Mouse (Mus musculus) liver, embryonic 16.5 days (tissue): ENCODE results near the gene Farsb. TPM values are rescaled to one million over a fixed set of nuclear protein-coding genes. Genes with fewer than 3 reads are reported as not detected.
"Not testable (repeated sequence)": the region's sequence is repeated elsewhere in the genome, so short reads cannot be mapped to it uniquely, and the experiment has no call there.

Experiments used
- ATAC-seq: fragments of 200-750 bp; cut with Nextera tagmentation; 2 replicates; pipeline ENCODE4 v1.8.0; 2017; ENCODE audit warnings: low read depth, mild to moderate bottlenecking, moderate number of reproducible peaks, moderate library complexity
- H3K27ac ChIP-seq: fragments of 300-500 bp; sonication (generic); 2 replicates; pipeline ENCODE4 v1.5.1; 2014; ENCODE audit warnings: mild to moderate bottlenecking, low read length
- H3K27me3 ChIP-seq: fragments of 300-500 bp; sonication (generic); 2 replicates; pipeline ENCODE4 v1.6.1; 2014; ENCODE audit warnings: low read depth, low read length, mixed read lengths; ENCODE audit not compliant: control insufficient read depth, insufficient read depth
- H3K36me3 ChIP-seq: fragments of 300-500 bp; sonication (generic); 2 replicates; pipeline ENCODE4 v1.6.1; 2014; ENCODE audit warnings: mild to moderate bottlenecking; ENCODE audit not compliant: control insufficient read depth, insufficient read depth
- H3K4me1 ChIP-seq: fragments of 300-500 bp; sonication (generic); 2 replicates; pipeline ENCODE4 v1.6.1; 2014; ENCODE audit warnings: low read depth, low read length, mixed read lengths; ENCODE audit not compliant: control insufficient read depth
- H3K4me2 ChIP-seq: fragments of 300-500 bp; sonication (generic); 2 replicates; pipeline ENCODE4 v1.6.1; 2014; ENCODE audit warnings: low read depth, low read length, mixed read lengths
- H3K4me3 ChIP-seq: fragments of 300-500 bp; sonication (generic); 2 replicates; pipeline ENCODE4 v1.5.1; 2014; ENCODE audit warnings: low read depth, mild to moderate bottlenecking, low read length
- H3K9ac ChIP-seq: fragments of 300-500 bp; sonication (generic); 2 replicates; pipeline ENCODE4 v1.6.1; 2014; ENCODE audit warnings: low read depth, low read length
- H3K9me3 ChIP-seq: fragments of 300-500 bp; sonication (generic); replicated peaks from 2 replicates; pipeline ENCODE4 v1.6.1; 2016; ENCODE audit warnings: low read length; ENCODE audit not compliant: control insufficient read depth
- WGBS: fragments of 180-500 bp; shearing (Covaris S2); extraction: QIAGEN DNeasy Blood & Tissue Kit; methylation state at CpG from one replicate; pipeline ENCODE4 v1.1.7; 2014; ENCODE audit not compliant: insufficient replicate concordance; 5-methylcytosine and 5-hydroxymethylcytosine counted together
- polyA plus RNA-seq: library from polyadenylated mRNA; unstranded; fragments of >200 nt; fragmentation: Nextera tagmentation; extraction: Ambion mirVana; gene quantifications from 2 replicates; pipeline ENCODE4 v1.2.1, GENCODE M21; 2015

The Farsb gene
- polyA plus RNA-seq, 1 experiment from 2014 or later: 79.1 TPM

DNA sequence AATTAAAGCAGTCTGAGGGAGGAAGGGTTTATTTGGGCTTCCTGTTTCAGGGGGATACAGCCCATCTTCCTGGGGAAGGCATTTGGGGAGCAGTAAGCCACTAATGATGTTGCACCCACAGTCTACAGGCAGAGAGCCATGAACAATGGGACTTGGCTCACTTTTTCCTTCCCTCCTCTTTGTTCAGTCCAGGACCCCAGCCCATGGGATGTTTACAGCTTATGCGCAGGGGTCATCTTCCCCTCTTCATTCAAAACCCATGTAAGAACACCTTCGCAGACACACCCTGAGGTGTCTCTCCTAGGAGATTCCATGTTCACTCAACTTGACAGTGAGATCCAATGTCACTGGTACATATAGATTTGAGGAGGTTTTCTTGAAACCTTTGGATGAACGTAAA lies 39.7 kb upstream of the Farsb start:
- Histone ChIP-seq H3K4me1 (no peaks in the 10 kb centered on the region), H3K36me3 (no peaks in the 10 kb centered on the region), H3K4me2 (no peak overlapping the region), H3K27me3 (no peaks in the 10 kb centered on the region), H3K27ac (no peak overlapping the region), H3K4me3 (no peak overlapping the region), H3K9ac (no peak overlapping the region), H3K9me3 (no peaks in the 10 kb centered on the region)
- no peak for ATAC-seq
- 74% methylated on average over 3 of the region's 3 CpGs for WGBS

GRCm38 (mm10) chr1:78525189-78525886 lies 36.6 kb upstream of the Farsb start:
- no peak overlapping the region for H3K9ac ChIP-seq
- H3K36me3 ChIP-seq: no peaks in the 10 kb centered on the region
- no peaks in the 10 kb centered on the region for H3K27me3 ChIP-seq
- H3K4me3 ChIP-seq: no peak overlapping the region
- H3K4me2 ChIP-seq: no peak overlapping the region
- H3K4me1 ChIP-seq: no peaks in the 10 kb centered on the region
- 45% methylated on average over 23 of the region's 23 CpGs for WGBS
- ATAC-seq: no peak
- H3K27ac ChIP-seq: no peak overlapping the region
- no peaks in the 10 kb centered on the region for H3K9me3 ChIP-seq

GRCm38 (mm10) chr1:78518907-78519306 lies 30.2 kb upstream of the Farsb start:
- H3K27me3 ChIP-seq: no peaks in the 10 kb centered on the region
- no peak overlapping the region for H3K4me2 ChIP-seq
- 68% methylated on average over 7 of the region's 7 CpGs for WGBS
- H3K9ac ChIP-seq: no peak overlapping the region
- no peak for ATAC-seq
- no peaks in the 10 kb centered on the region for H3K36me3 ChIP-seq
- no peak overlapping the region for H3K4me3 ChIP-seq
- H3K27ac ChIP-seq: no peak overlapping the region
- H3K9me3 ChIP-seq: no peaks in the 10 kb centered on the region
- H3K4me1 ChIP-seq: no peaks in the 10 kb centered on the region

- WGBS: 52% methylated on average over 8 of the region's 8 CpGs
- H3K4me1 ChIP-seq: no peaks in the 10 kb centered on the region
- no peak overlapping the region for H3K4me3 ChIP-seq
- no peak overlapping the region for H3K4me2 ChIP-seq
- no peaks in the 10 kb centered on the region; the same call in 1 of the 2 replicates for H3K27me3 ChIP-seq
- no peaks in the 10 kb centered on the region for H3K9me3 ChIP-seq
- H3K36me3 ChIP-seq: no peaks in the 10 kb centered on the region
- no peak overlapping the region for H3K9ac ChIP-seq
- no peak overlapping the region for H3K27ac ChIP-seq
- no peak for ATAC-seq
These were observed 24.1 kb upstream of the Farsb start for GRCm38 (mm10) chr1:78512756-78513155.

DNA sequence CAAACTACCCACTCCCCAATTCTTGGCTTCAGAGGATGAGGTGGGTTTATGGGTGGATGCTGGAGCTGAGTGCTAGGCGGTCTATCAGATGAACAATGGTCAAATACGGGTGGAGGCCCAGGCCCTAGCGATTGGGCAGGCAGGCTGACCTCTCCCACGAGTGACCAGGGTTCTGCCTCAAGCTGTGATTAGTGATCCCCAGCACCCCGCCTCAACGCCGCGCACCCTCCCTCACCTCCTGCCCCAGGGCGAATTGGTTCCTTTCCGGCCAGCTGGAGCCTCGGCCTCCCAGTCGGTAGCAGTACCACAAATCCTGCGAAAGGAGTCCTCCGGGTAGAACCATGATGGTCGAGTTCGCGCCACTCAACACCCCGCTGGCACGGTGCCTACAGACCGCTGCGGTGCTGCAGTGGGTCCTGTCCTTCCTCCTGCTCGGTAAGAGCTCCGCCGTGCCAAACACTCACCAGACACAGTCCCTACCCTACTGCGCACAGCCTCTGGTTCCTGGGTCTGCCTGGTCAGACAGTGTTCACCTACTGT lies 23.0 kb upstream of the Farsb start, which contains the start of gene BC035947:
Gene BC035947 (minus strand): TSS at position 538 of the 540 bp plus-strand sequence.
- Histone ChIP-seq H3K9ac (no peak within 1 kb of the TSS), H3K4me2 (no peak within 1 kb of the TSS), H3K9me3 (no peaks in the 10 kb centered on the region), H3K27me3 (no peaks in the 10 kb centered on the region; the same call in 1 of the 2 replicates), H3K36me3 (no peaks in the 10 kb centered on the region), H3K4me3 (no peak within 1 kb of the TSS), H3K4me1 (no peaks in the 10 kb centered on the region), H3K27ac (no peak within 1 kb of the TSS)
- whole genome bisulfite sequencing: 7% methylated on average over 25 of the region's 25 CpGs
- ATAC-seq: no peak

GRCm38 (mm10) chr1:78510862-78511261 lies 22.2 kb upstream of the Farsb start, which contains the start of gene Mogat1:
Gene Mogat1 (plus strand): TSS chr1:78510991.
- Histone ChIP-seq H3K4me3 (no peak within 1 kb of the TSS), H3K4me1 (no peaks in the 10 kb centered on the region), H3K4me2 (no peak within 1 kb of the TSS), H3K9me3 (no peaks in the 10 kb centered on the region), H3K27ac (no peak within 1 kb of the TSS), H3K9ac (no peak within 1 kb of the TSS), H3K27me3 (no peaks in the 10 kb centered on the region; the same call in 1 of the 2 replicates), H3K36me3 (no peaks in the 10 kb centered on the region)
- WGBS: 45% methylated on average over 5 of the region's 5 CpGs
- no peak for ATAC-seq

DNA sequence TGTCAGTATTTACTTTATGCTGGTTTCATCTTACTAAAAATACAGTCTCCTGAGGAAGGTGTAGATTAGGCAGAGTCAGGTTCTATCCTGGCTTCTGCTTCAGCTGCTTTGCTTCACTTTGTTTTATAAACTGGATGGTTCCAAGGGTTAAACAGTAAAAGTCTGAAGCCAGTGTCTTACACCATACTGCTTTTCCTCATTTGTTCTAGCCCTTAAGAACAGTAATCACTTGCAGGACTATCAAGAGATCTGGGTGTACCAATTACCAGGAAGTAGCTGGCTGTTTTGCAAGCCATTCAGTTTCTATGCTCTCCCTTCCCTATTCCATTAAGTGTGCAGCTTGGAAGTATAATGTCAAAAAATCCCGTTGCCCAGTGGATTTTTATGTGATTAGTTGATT lies 18.4 kb upstream of the Farsb start:
- Histone ChIP-seq H3K4me3 (no peak overlapping the region), H3K4me2 (no peak overlapping the region), H3K9me3 (no peaks in the 10 kb centered on the region; the same call in 1 of the 2 replicates), H3K9ac (no peak overlapping the region), H3K27ac (no peak overlapping the region), H3K36me3 (no peaks in the 10 kb centered on the region), H3K4me1 (no peaks in the 10 kb centered on the region), H3K27me3 (no peaks in the 10 kb centered on the region; the same call in 1 of the 2 replicates)
- 19% methylated on average over 1 of the region's 1 CpGs for WGBS
- no peak for ATAC-seq

DNA sequence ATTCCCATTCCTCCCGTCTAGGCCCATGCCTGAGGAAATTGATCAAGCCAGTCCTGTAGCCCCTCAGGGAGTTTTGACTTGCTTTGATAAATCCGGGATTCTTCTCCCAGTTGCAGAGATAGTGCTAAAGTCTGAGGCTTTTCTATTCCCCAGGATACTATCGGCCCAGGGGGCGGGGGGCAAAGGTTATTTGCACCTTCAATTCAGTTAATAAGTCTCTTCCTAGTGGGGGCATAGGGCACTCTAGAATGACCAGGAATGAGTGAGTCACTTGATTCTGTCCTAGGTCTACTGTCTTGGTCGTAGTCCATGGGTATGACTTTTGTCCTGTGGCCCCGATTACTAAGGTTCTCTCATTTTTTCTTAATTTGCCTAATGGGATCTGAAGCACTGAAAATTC lies 13.8 kb upstream of the Farsb start:
- H3K4me1 ChIP-seq: no peaks in the 10 kb centered on the region
- H3K4me2 ChIP-seq: no peak overlapping the region
- H3K27ac ChIP-seq: no peak overlapping the region
- H3K4me3 ChIP-seq: no peak overlapping the region
- H3K9ac ChIP-seq: no peak overlapping the region
- H3K36me3 ChIP-seq: no peaks in the 10 kb centered on the region
- ATAC-seq: no peak
- 68% methylated on average over 6 of the region's 6 CpGs for WGBS
- no peaks in the 10 kb centered on the region; the same call in 1 of the 2 replicates for H3K9me3 ChIP-seq
- no peaks in the 10 kb centered on the region for H3K27me3 ChIP-seq

- H3K36me3 ChIP-seq, H3K9ac ChIP-seq, H3K4me1 ChIP-seq, H3K4me3 ChIP-seq, H3K9me3 ChIP-seq, H3K4me2 ChIP-seq, H3K27me3 ChIP-seq, H3K27ac ChIP-seq, ATAC-seq: not testable (repeated sequence)
- 73% methylated on average over 12 of the region's 12 CpGs for WGBS
These were observed 13.2 kb upstream of the Farsb start for GRCm38 (mm10) chr1:78501856-78502255.
